Mouse (Mus musculus): Measurements from ENCODE around the gene Kcnc3. TPM values are rescaled to one million over a fixed set of nuclear protein-coding genes. Genes with fewer than 3 reads are reported as not detected.

Gene Kcnc3
- polyA plus RNA-seq, 1 experiment from 2014 or later = 0.43 TPM

- Histone ChIP-seq H3K9ac (no peak within 1 kb of the TSS), H3K4me3 (no peak within 1 kb of the TSS), H3K27me3 (peaks cover 9% of the 10 kb centered on the region; the same call in 1 of the 2 replicates), H3K36me3 (no peaks in the 10 kb centered on the region), H3K27ac (no peak within 1 kb of the TSS), H3K4me1 (no peaks in the 10 kb centered on the region), H3K4me2 (replicated peaks) (no peak within 1 kb of the TSS), H3K9me3 (no peaks in the 10 kb centered on the region)
- 40% methylated on average over 7 of the region's 7 CpGs for WGBS
- ATAC-seq (ENCODE audit: low FRiP score, low read depth) = no peak
Measured at GRCm38 (mm10) chr7:44572213-44572701, 18.2 kb upstream of the Kcnc3 start, which contains the start of gene Napsa. Gene Napsa, plus strand, starts transcription at chr7:44572380.

GRCm38 (mm10) chr7:44572956-44573484 lies 17.4 kb upstream of the Kcnc3 start:
- Histone ChIP-seq H3K9me3 (no peaks in the 10 kb centered on the region), H3K4me1 (no peaks in the 10 kb centered on the region), H3K27me3 (peaks cover 9% of the 10 kb centered on the region; the same call in 1 of the 2 replicates), H3K36me3 (no peaks in the 10 kb centered on the region), H3K4me2 (replicated peaks) (no peak overlapping the region), H3K27ac (no peak overlapping the region), H3K9ac (no peak overlapping the region), H3K4me3 (no peak overlapping the region)
- WGBS = 80% methylated on average over 5 of the region's 5 CpGs
- no peak for ATAC-seq (ENCODE audit: low FRiP score, low read depth)

GRCm38 (mm10) chr7:44576333-44576844 lies 14.1 kb upstream of the Kcnc3 start:
- H3K4me1 ChIP-seq = no peaks in the 10 kb centered on the region
- no peak overlapping the region for H3K9ac ChIP-seq
- no peak for ATAC-seq (ENCODE audit: low FRiP score, low read depth)
- H3K36me3 ChIP-seq = no peaks in the 10 kb centered on the region
- 0 out of 2 replicates have a peak, but pooled peaks cover 4% of the 10 kb centered on the region for H3K9me3 ChIP-seq
- peaks cover 10% of the 10 kb centered on the region; the same call in 1 of the 2 replicates for H3K27me3 ChIP-seq
- no peak overlapping the region for H3K27ac ChIP-seq
- H3K4me2 ChIP-seq (replicated peaks) = no peak overlapping the region
- no peak overlapping the region for H3K4me3 ChIP-seq
- 61% methylated on average over 5 of the region's 5 CpGs for WGBS

- H3K36me3 ChIP-seq = no peaks in the 10 kb centered on the region
- no peak overlapping the region for H3K4me3 ChIP-seq
- H3K9me3 ChIP-seq = 0 out of 2 replicates have a peak, but pooled peaks cover 4% of the 10 kb centered on the region
- no peak overlapping the region for H3K4me2 ChIP-seq (replicated peaks)
- ATAC-seq (ENCODE audit: low FRiP score, low read depth) = no peak
- peaks cover 49% of the 10 kb centered on the region for H3K27me3 ChIP-seq
- H3K27ac ChIP-seq = no peak overlapping the region
- H3K4me1 ChIP-seq = no peaks in the 10 kb centered on the region
- WGBS = 82% methylated on average over 6 of the region's 6 CpGs
- H3K9ac ChIP-seq = no peak overlapping the region
Measured at GRCm38 (mm10) chr7:44581637-44582036, 8.8 kb upstream of the Kcnc3 start.

GRCm38 (mm10) chr7:44582709-44583108 lies 7.8 kb upstream of the Kcnc3 start:
- H3K4me1 ChIP-seq = peaks cover 9% of the 10 kb centered on the region
- WGBS = 76% methylated on average over 5 of the region's 5 CpGs
- no peak for ATAC-seq (ENCODE audit: low FRiP score, low read depth)
- H3K36me3 ChIP-seq = no peaks in the 10 kb centered on the region
- H3K27ac ChIP-seq = no peak overlapping the region
- H3K27me3 ChIP-seq = peaks cover 60% of the 10 kb centered on the region
- H3K9me3 ChIP-seq = 0 out of 2 replicates have a peak, but pooled peaks cover 4% of the 10 kb centered on the region
- H3K4me3 ChIP-seq = no peak overlapping the region
- no peak overlapping the region for H3K4me2 ChIP-seq (replicated peaks)
- H3K9ac ChIP-seq = no peak overlapping the region

GRCm38 (mm10) chr7:44583146-44583545 lies 7.3 kb upstream of the Kcnc3 start:
- Histone ChIP-seq H3K9ac (no peak overlapping the region), H3K4me1 (peaks cover 13% of the 10 kb centered on the region), H3K9me3 (0 out of 2 replicates have a peak, but pooled peaks cover 4% of the 10 kb centered on the region), H3K27me3 (peaks cover 65% of the 10 kb centered on the region), H3K4me2 (replicated peaks) (no peak overlapping the region), H3K36me3 (no peaks in the 10 kb centered on the region), H3K27ac (no peak overlapping the region), H3K4me3 (no peak overlapping the region)
- 85% methylated on average over 1 of the region's 1 CpGs for WGBS
- no peak for ATAC-seq (ENCODE audit: low FRiP score, low read depth)

GRCm38 (mm10) chr7:44584265-44584804 lies 6.1 kb upstream of the Kcnc3 start:
- no peak overlapping the region for H3K9ac ChIP-seq
- ATAC-seq (ENCODE audit: low FRiP score, low read depth) = no peak
- H3K36me3 ChIP-seq = no peaks in the 10 kb centered on the region
- peaks cover 24% of the 10 kb centered on the region for H3K4me1 ChIP-seq
- no peak overlapping the region for H3K27ac ChIP-seq
- no peaks in the 10 kb centered on the region for H3K9me3 ChIP-seq
- H3K4me2 ChIP-seq (replicated peaks) = no peak overlapping the region
- H3K4me3 ChIP-seq = no peak overlapping the region
- H3K27me3 ChIP-seq = peaks cover 76% of the 10 kb centered on the region
- WGBS = 78% methylated on average over 4 of the region's 4 CpGs

GRCm38 (mm10) chr7:44584921-44585320 lies 5.5 kb upstream of the Kcnc3 start:
- Histone ChIP-seq H3K4me2 (replicated peaks) (no peak overlapping the region), H3K36me3 (no peaks in the 10 kb centered on the region), H3K4me1 (peaks cover 30% of the 10 kb centered on the region), H3K27ac (no peak overlapping the region), H3K9me3 (no peaks in the 10 kb centered on the region), H3K27me3 (peaks cover 82% of the 10 kb centered on the region), H3K4me3 (no peak overlapping the region), H3K9ac (no peak overlapping the region)
- 88% methylated on average over 6 of the region's 6 CpGs for WGBS
- no peak for ATAC-seq (ENCODE audit: low FRiP score, low read depth)

- H3K4me3 ChIP-seq = no peak overlapping the region
- H3K9ac ChIP-seq = no peak overlapping the region
- no peak overlapping the region for H3K27ac ChIP-seq
- peaks cover 88% of the 10 kb centered on the region for H3K27me3 ChIP-seq
- H3K9me3 ChIP-seq = no peaks in the 10 kb centered on the region
- 88% methylated on average over 6 of the region's 6 CpGs for whole genome bisulfite sequencing
- ATAC-seq (ENCODE audit: low FRiP score, low read depth) = no peak
- peaks cover 32% of the 10 kb centered on the region for H3K4me1 ChIP-seq
- H3K4me2 ChIP-seq (replicated peaks) = no peak overlapping the region
- H3K36me3 ChIP-seq = no peaks in the 10 kb centered on the region
Measured at GRCm38 (mm10) chr7:44585606-44586005, 4.9 kb upstream of the Kcnc3 start.

GRCm38 (mm10) chr7:44586518-44586917 lies 3.9 kb upstream of the Kcnc3 start:
- H3K9ac ChIP-seq = no peak overlapping the region
- WGBS = 9% methylated on average over 19 of the region's 19 CpGs
- H3K27me3 ChIP-seq = peaks cover 89% of the 10 kb centered on the region
- no peak overlapping the region for H3K27ac ChIP-seq
- peak overlapping the region; percentile 28 for H3K4me3 ChIP-seq
- H3K4me1 ChIP-seq = peaks cover 40% of the 10 kb centered on the region
- no peaks in the 10 kb centered on the region for H3K9me3 ChIP-seq
- ATAC-seq (ENCODE audit: low FRiP score, low read depth) = no peak
- H3K36me3 ChIP-seq = no peaks in the 10 kb centered on the region
- H3K4me2 ChIP-seq (replicated peaks) = peak overlapping the region; percentile 97

GRCm38 (mm10) chr7:44586930-44587329 lies 3.5 kb upstream of the Kcnc3 start:
- peaks cover 90% of the 10 kb centered on the region for H3K27me3 ChIP-seq
- H3K9me3 ChIP-seq = no peaks in the 10 kb centered on the region
- H3K4me1 ChIP-seq = peaks cover 44% of the 10 kb centered on the region
- H3K36me3 ChIP-seq = no peaks in the 10 kb centered on the region
- peak overlapping the region; percentile 28 for H3K4me3 ChIP-seq
- no peak for ATAC-seq (ENCODE audit: low FRiP score, low read depth)
- H3K27ac ChIP-seq = no peak overlapping the region
- WGBS = 0% methylated on average over 18 of the region's 18 CpGs
- peak overlapping the region; percentile 25; the same call in 1 of the 2 replicates for H3K9ac ChIP-seq
- peak overlapping the region; percentile 97 for H3K4me2 ChIP-seq (replicated peaks)

- Histone ChIP-seq H3K27ac (no peak overlapping the region), H3K4me1 (peaks cover 45% of the 10 kb centered on the region), H3K4me2 (replicated peaks) (peak overlapping the region; percentile 97), H3K9me3 (no peaks in the 10 kb centered on the region), H3K27me3 (peaks cover 90% of the 10 kb centered on the region), H3K9ac (no peak overlapping the region), H3K36me3 (no peaks in the 10 kb centered on the region), H3K4me3 (peak overlapping the region; percentile 28; the same call in 1 of the 2 replicates)
- no peak for ATAC-seq (ENCODE audit: low FRiP score, low read depth)
- WGBS = 40% methylated on average over 6 of the region's 6 CpGs
Measured at GRCm38 (mm10) chr7:44587676-44588075, 2.8 kb upstream of the Kcnc3 start.
